Mouse (Mus musculus) embryonic stem cell, embryonic (primary cell): ENCODE measurements around the gene Homer1.

Experiments used
- CTCF ChIA-PET, 4 experiments: fragments of 300-600 bp in 2 of 4; fragments of 350-600 bp in 2 of 4; sonication (Branson Sonifier 250); formaldehyde crosslinking; loops; one replicate each; lab custom pipeline; 2022; ENCODE audit warnings: inconsistent platforms in 2 of 4; lab: Charles Lee
- POLR2A ChIA-PET, 4 experiments: fragments of 300-600 bp in 2 of 4; fragments of 350-600 bp in 2 of 4; sonication (Branson Sonifier 250); formaldehyde crosslinking; loops; one replicate each; lab custom pipeline; 2022; ENCODE audit warnings: antibody characterized with exemption in 4 of 4, inconsistent platforms in 1 of 4; lab: Charles Lee

The Homer1 gene

GRCm38 (mm10) chr13:93299316-93299715 is at the start of gene Homer1:
Gene Homer1 (plus strand): TSS chr13:93299635.
- ChIA-PET POLR2A (interaction anchor here in 1 of 4 experiments (0.6 kb wide), 1 partner anchor 454 kb away, joined by 3 read pairs; no protein-coding TSS in a partner anchor), CTCF (interaction anchor here in 1 of 4 experiments (1.0 kb wide), 1 partner anchor 548 kb away, joined by 3 read pairs; no protein-coding TSS in a partner anchor)

GRCm38 (mm10) chr13:93251732-93252131 is 47.7 kb upstream of the Homer1 start:
- ChIA-PET POLR2A (no interaction called here), CTCF (interaction anchor here in 1 of 4 experiments (1.1 kb wide), 1 partner anchor 9 kb away, joined by 7 read pairs; no protein-coding TSS in a partner anchor)

GRCm38 (mm10) chr13:93252175-93252574 is 47.3 kb upstream of the Homer1 start:
- POLR2A ChIA-PET, result no interaction called here
- CTCF ChIA-PET, result interaction anchor here in 1 of 4 experiments (1.1 kb wide), 1 partner anchor 9 kb away, joined by 7 read pairs; no protein-coding TSS in a partner anchor

- ChIA-PET CTCF (no interaction called here), POLR2A (no interaction called here)
Measured at GRCm38 (mm10) chr13:93252941-93253340, 46.5 kb upstream of the Homer1 start.

GRCm38 (mm10) chr13:93267151-93267550 is 32.3 kb upstream of the Homer1 start:
- CTCF ChIA-PET, result interaction anchor here in 2 of 4 experiments (0.6 to 0.7 kb wide), 2 partner anchors 10 to 36 kb away, joined by 3 read pairs; no protein-coding TSS in a partner anchor
- POLR2A ChIA-PET, result interaction anchor here in 1 of 4 experiments (0.8 kb wide), 1 partner anchor 507 kb away, joined by 3 read pairs; no protein-coding TSS in a partner anchor

- ChIA-PET POLR2A (no interaction called here), CTCF (no interaction called here)
Measured at GRCm38 (mm10) chr13:93300581-93300980, 1.1 kb downstream of the Homer1 start.

GRCm38 (mm10) chr13:93301060-93301459 is 1.6 kb downstream of the Homer1 start:
- POLR2A ChIA-PET, result no interaction called here
- CTCF ChIA-PET, result no interaction called here

GRCm38 (mm10) chr13:93302846-93303562 is 3.6 kb downstream of the Homer1 start:
- ChIA-PET POLR2A (interaction anchor here in 3 of 4 experiments (0.6 to 2.3 kb wide), 22 partner anchors 9 to 692 kb away, joined by 3 to 15 read pairs (median 4); partner anchors contain the start of genes Tent2 (in 3 of the 3), Cmya5 (in 1 of the 3), Jmy (in 1 of the 3) and Serinc5 (in 1 of the 3)), CTCF (interaction anchor here in 3 of 4 experiments (0.6 to 1.6 kb wide), 4 partner anchors 36 to 1383 kb away, joined by 3 to 4 read pairs (median 3); partner anchors contain the start of genes Dhfr (in 1 of the 3) and Msh3 (in 1 of the 3))

- CTCF ChIA-PET, result interaction anchor here in 3 of 4 experiments (0.6 to 1.6 kb wide), 4 partner anchors 36 to 1382 kb away, joined by 3 to 4 read pairs (median 3); partner anchors contain the start of genes Dhfr (in 1 of the 3) and Msh3 (in 1 of the 3)
- POLR2A ChIA-PET, result interaction anchor here in 3 of 4 experiments (0.6 to 2.3 kb wide), 24 partner anchors 8 to 693 kb away, joined by 3 to 15 read pairs (median 4); partner anchors contain the start of genes Tent2 (in 3 of the 3), Cmya5 (in 1 of the 3), Jmy (in 1 of the 3) and Serinc5 (in 1 of the 3)
Measured at GRCm38 (mm10) chr13:93303563-93304250, 4.3 kb downstream of the Homer1 start.

- POLR2A ChIA-PET, result interaction anchor here in 2 of 4 experiments (1.2 to 2.3 kb wide), 9 partner anchors 9 to 195 kb away, joined by 3 to 15 read pairs (median 7); partner anchors contain the start of genes Jmy (in 1 of the 2) and Tent2 (in 1 of the 2)
- CTCF ChIA-PET, result interaction anchor here in 1 of 4 experiments (1.6 kb wide), 1 partner anchor 308 kb away, joined by 3 read pairs; no protein-coding TSS in a partner anchor
Measured at GRCm38 (mm10) chr13:93304251-93305001, 5.0 kb downstream of the Homer1 start.

GRCm38 (mm10) chr13:93305149-93305548 is 5.7 kb downstream of the Homer1 start:
- CTCF ChIA-PET, result interaction anchor here in 1 of 4 experiments (1.2 kb wide), 1 partner anchor 318 kb away, joined by 3 read pairs; no protein-coding TSS in a partner anchor
- POLR2A ChIA-PET, result interaction anchor here in 2 of 4 experiments (0.7 to 2.3 kb wide), 7 partner anchors 10 to 194 kb away, joined by 3 to 11 read pairs (median 4); partner anchors contain the start of genes Jmy (in 1 of the 2) and Tent2 (in 1 of the 2)

- CTCF ChIA-PET, result interaction anchor here in 1 of 4 experiments (1.2 kb wide), 1 partner anchor 319 kb away, joined by 3 read pairs; no protein-coding TSS in a partner anchor
- POLR2A ChIA-PET, result interaction anchor here in 3 of 4 experiments (0.5 to 1.9 kb wide), 7 partner anchors 9 to 193 kb away, joined by 3 to 5 read pairs (median 4); partner anchors contain the start of genes Tent2 (in 2 of the 3) and Jmy (in 1 of the 3)
Measured at GRCm38 (mm10) chr13:93305636-93306035, 6.2 kb downstream of the Homer1 start.

- CTCF ChIA-PET, result interaction anchor here in 1 of 4 experiments (1.2 kb wide), 1 partner anchor 320 kb away, joined by 3 read pairs; no protein-coding TSS in a partner anchor
- POLR2A ChIA-PET, result interaction anchor here in 1 of 4 experiments (1.1 to 1.7 kb wide), 2 partner anchors 16 to 114 kb away, joined by 4 read pairs; partner anchors contain the start of gene Tent2
Measured at GRCm38 (mm10) chr13:93306545-93306944, 7.1 kb downstream of the Homer1 start.

- ChIA-PET POLR2A (interaction anchor here in 1 of 4 experiments (1.1 to 1.7 kb wide), 2 partner anchors 15 to 19 kb away, joined by 3 to 4 read pairs; no protein-coding TSS in a partner anchor), CTCF (no interaction called here)
Measured at GRCm38 (mm10) chr13:93307700-93308099, 8.3 kb downstream of the Homer1 start.

GRCm38 (mm10) chr13:93309295-93309694 is 9.9 kb downstream of the Homer1 start:
- ChIA-PET POLR2A (interaction anchor here in 1 of 4 experiments (1.7 kb wide), 1 partner anchor 15 kb away, joined by 5 read pairs; no protein-coding TSS in a partner anchor), CTCF (no interaction called here)

GRCm38 (mm10) chr13:93312518-93312917 is 13.1 kb downstream of the Homer1 start:
- POLR2A ChIA-PET, result interaction anchor here in 1 of 4 experiments (1.2 kb wide), 1 partner anchor 9 kb away, joined by 4 read pairs; no protein-coding TSS in a partner anchor
- CTCF ChIA-PET, result no interaction called here

GRCm38 (mm10) chr13:93314322-93314721 is 14.9 kb downstream of the Homer1 start:
- CTCF ChIA-PET, result interaction anchor here in 2 of 4 experiments (0.5 to 0.6 kb wide), 2 partner anchors 709 to 749 kb away, joined by 4 to 6 read pairs; no protein-coding TSS in a partner anchor
- POLR2A ChIA-PET, result interaction anchor here in 2 of 4 experiments (1.0 to 3.2 kb wide), 4 partner anchors 10 to 64 kb away, joined by 3 to 11 read pairs (median 6); no protein-coding TSS in a partner anchor
